Mouse (Mus musculus): Measurements from ENCODE around the gene Olfr672.

- TF ChIP-seq TAL1 (IDR thresholded peaks at IDR 0.05; ENCODE audit: low read length) (no peak), GATA1 (IDR thresholded peaks at IDR 0.05; ENCODE audit: low read length) (no peak)
Observed at GRCm38 (mm10) chr7:105022530-105022929, 20.7 kb upstream of the Olfr672 start.

Data from erythroblast, embryonic 14.5 days (primary cell).